Mouse (Mus musculus) neural tube, embryonic 14.5 days (tissue): ENCODE measurements around the gene Caml. TPM values are rescaled to one million over a fixed set of nuclear protein-coding genes. Genes with fewer than 3 reads are reported as not detected.
A peak's percentile ranks its signal among the peaks of the same experiment; 100 is the strongest.
"Not testable (repeated sequence)": the region's sequence is repeated elsewhere in the genome, so short reads cannot be mapped to it uniquely, and the experiment has no call there.

Source experiments
- ATAC-seq: fragments of 200-750 bp; cut with Nextera tagmentation; 2 replicates; pipeline ENCODE4 v1.8.0; 2017; ENCODE audit warnings: low read depth, mild to moderate bottlenecking, moderate TSS enrichment, moderate library complexity
- H3K27ac ChIP-seq: fragments of 300-500 bp; sonication (generic); 2 replicates; pipeline ENCODE4 v1.5.1; 2014; ENCODE audit warnings: low read depth, mild to moderate bottlenecking, control low read depth, low read length, moderate library complexity, mixed read lengths
- H3K27me3 ChIP-seq: fragments of 300-500 bp; sonication (generic); 2 replicates; pipeline ENCODE4 v1.6.1; 2014; ENCODE audit warnings: low read length; ENCODE audit not compliant: control insufficient read depth, insufficient read depth
- H3K36me3 ChIP-seq: fragments of 300-500 bp; sonication (generic); 2 replicates; pipeline ENCODE4 v1.6.1; 2014; ENCODE audit warnings: low read length, mixed read lengths; ENCODE audit not compliant: control insufficient read depth, insufficient read depth
- H3K4me1 ChIP-seq: fragments of 300-500 bp; sonication (generic); 2 replicates; pipeline ENCODE4 v1.6.1; 2014; ENCODE audit warnings: low read length; ENCODE audit not compliant: control insufficient read depth, insufficient read depth
- H3K4me2 ChIP-seq: fragments of 300-500 bp; sonication (generic); 2 replicates; pipeline ENCODE4 v1.6.1; 2014; ENCODE audit warnings: mild to moderate bottlenecking, low read depth, low read length, control low read depth
- H3K4me3 ChIP-seq: fragments of 300-500 bp; sonication (generic); 2 replicates; pipeline ENCODE4 v1.5.1; 2014; ENCODE audit warnings: low read depth, low read length, control low read depth, mixed read lengths
- H3K9ac ChIP-seq: fragments of 300-500 bp; sonication (generic); replicated peaks from 2 replicates; pipeline ENCODE4 v1.6.1; 2014; ENCODE audit warnings: low read depth, mild to moderate bottlenecking, control low read depth, low read length, mixed read lengths
- H3K9me3 ChIP-seq: fragments of 300-500 bp; sonication (generic); 2 replicates; pipeline ENCODE4 v1.6.1; 2016; ENCODE audit warnings: low read length; ENCODE audit not compliant: control insufficient read depth
- WGBS: fragments of 180-500 bp; shearing (Covaris S2); extraction: QIAGEN DNeasy Blood & Tissue Kit; methylation state at CpG from one replicate; pipeline ENCODE4 v1.1.7; 2014; 5-methylcytosine and 5-hydroxymethylcytosine counted together
- polyA plus RNA-seq: library from polyadenylated mRNA; unstranded; fragments of >200 nt; fragmentation: Nextera tagmentation; extraction: Ambion mirVana; gene quantifications from 2 replicates; pipeline ENCODE4 v1.2.1, GENCODE M21; 2014

Gene Caml
- polyA plus RNA-seq, result 112 and 118 TPM in 2 replicates

GRCm38 (mm10) chr13:55622649-55623541 is at the start of gene Caml:
Gene Caml, plus strand, starts transcription at chr13:55623005.
- Histone ChIP-seq H3K27ac (peak within 1 kb of the TSS; percentile 93), H3K36me3 (0 out of 2 replicates have a peak, but pooled peaks cover 1% of the 10 kb centered on the region), H3K9me3 (no peaks in the 10 kb centered on the region), H3K4me2 (peak within 1 kb of the TSS; percentile 90), H3K4me1 (peaks cover 12% of the 10 kb centered on the region), H3K27me3 (no peaks in the 10 kb centered on the region), H3K9ac (peak within 1 kb of the TSS; percentile 62), H3K4me3 (peak within 1 kb of the TSS; percentile 62)
- ATAC-seq, result peak; percentile 99
- WGBS, result under 1% methylated on average over 57 of the region's 59 CpGs

- WGBS, result 98% methylated on average over 2 of the region's 2 CpGs
- Histone ChIP-seq H3K4me3 (no peak within 1 kb of the TSS), H3K4me2 (no peak within 1 kb of the TSS), H3K27me3 (no peaks in the 10 kb centered on the region), H3K9me3 (no peaks in the 10 kb centered on the region), H3K27ac (no peak within 1 kb of the TSS), H3K36me3 (no peaks in the 10 kb centered on the region), H3K4me1 (peaks cover 16% of the 10 kb centered on the region), H3K9ac (no peak within 1 kb of the TSS)
- no peak for ATAC-seq
Observed at GRCm38 (mm10) chr13:55573432-55573831, 49.4 kb upstream of the Caml start, which contains the start of gene Tmed9. Gene Tmed9, plus strand, starts transcription at chr13:55573732.

- WGBS, result 65% methylated on average over 5 of the region's 5 CpGs
- Histone ChIP-seq H3K4me2 (no peak overlapping the region), H3K4me3 (no peak overlapping the region), H3K27me3 (no peaks in the 10 kb centered on the region), H3K4me1 (peaks cover 10% of the 10 kb centered on the region), H3K9me3 (no peaks in the 10 kb centered on the region), H3K27ac (no peak overlapping the region), H3K36me3 (no peaks in the 10 kb centered on the region), H3K9ac (no peak overlapping the region)
- ATAC-seq, result no peak
Observed at GRCm38 (mm10) chr13:55574321-55574720, 48.5 kb upstream of the Caml start.

GRCm38 (mm10) chr13:55575932-55576331 is 46.9 kb upstream of the Caml start:
- Histone ChIP-seq H3K27me3 (no peaks in the 10 kb centered on the region), H3K9ac (no peak overlapping the region), H3K9me3 (no peaks in the 10 kb centered on the region), H3K27ac (no peak overlapping the region), H3K4me2 (no peak overlapping the region), H3K36me3 (no peaks in the 10 kb centered on the region), H3K4me1 (peaks cover 3% of the 10 kb centered on the region; the same call in 1 of the 2 replicates), H3K4me3 (no peak overlapping the region)
- WGBS, result 60% methylated on average over 5 of the region's 5 CpGs
- no peak for ATAC-seq

GRCm38 (mm10) chr13:55576872-55577271 is 45.9 kb upstream of the Caml start:
- not testable (repeated sequence) for ATAC-seq, H3K27ac ChIP-seq, H3K4me1 ChIP-seq, H3K27me3 ChIP-seq, H3K9ac ChIP-seq, H3K4me3 ChIP-seq, H3K36me3 ChIP-seq, H3K4me2 ChIP-seq, H3K9me3 ChIP-seq
- 91% methylated on average over 7 of the region's 7 CpGs for WGBS

- Histone ChIP-seq H3K4me2 (no peak overlapping the region), H3K27ac (no peak overlapping the region), H3K9me3 (no peaks in the 10 kb centered on the region), H3K9ac (no peak overlapping the region), H3K4me3 (no peak overlapping the region), H3K36me3 (no peaks in the 10 kb centered on the region), H3K4me1 (no peaks in the 10 kb centered on the region), H3K27me3 (no peaks in the 10 kb centered on the region)
- no peak for ATAC-seq
- WGBS, result 85% methylated on average over 4 of the region's 4 CpGs
Observed at GRCm38 (mm10) chr13:55578086-55578485, 44.7 kb upstream of the Caml start.

- H3K27me3 ChIP-seq, result no peaks in the 10 kb centered on the region
- peaks cover 9% of the 10 kb centered on the region; the same call in 1 of the 2 replicates for H3K4me1 ChIP-seq
- H3K4me2 ChIP-seq, result peak overlapping the region; percentile 71
- ATAC-seq, result no peak
- H3K36me3 ChIP-seq, result peaks cover 16% of the 10 kb centered on the region
- no peak overlapping the region for H3K9ac ChIP-seq
- H3K4me3 ChIP-seq, result no peak overlapping the region
- no peaks in the 10 kb centered on the region for H3K9me3 ChIP-seq
- H3K27ac ChIP-seq, result no peak overlapping the region
- whole genome bisulfite sequencing, result 76% methylated on average over 4 of the region's 4 CpGs
Observed at GRCm38 (mm10) chr13:55591961-55592490, 30.8 kb upstream of the Caml start.

- Histone ChIP-seq H3K27me3 (no peaks in the 10 kb centered on the region), H3K9me3 (no peaks in the 10 kb centered on the region), H3K4me2 (peak overlapping the region; percentile 71), H3K9ac (peak overlapping the region; percentile 60), H3K36me3 (peaks cover 19% of the 10 kb centered on the region), H3K4me1 (peaks cover 9% of the 10 kb centered on the region; the same call in 1 of the 2 replicates), H3K4me3 (peak overlapping the region; percentile 74), H3K27ac (peak overlapping the region; percentile 84)
- peak; percentile 98 for ATAC-seq
- 6% methylated on average over 29 of the region's 29 CpGs for WGBS
Observed at GRCm38 (mm10) chr13:55592512-55593253, 30.1 kb upstream of the Caml start.
